Mouse (Mus musculus) intestine, embryonic 14.5 days (tissue): ENCODE measurements around the gene Mrvi1. TPM values are rescaled to one million over a fixed set of nuclear protein-coding genes. Genes with fewer than 3 reads are reported as not detected.

ENCODE experiments used
- ATAC-seq: fragments of 200-750 bp; cut with Nextera tagmentation; replicated peaks from 2 replicates; pipeline ENCODE4 v1.8.0; 2017; ENCODE audit warnings: low read depth, moderate number of reproducible peaks, moderate TSS enrichment, moderate library complexity; ENCODE audit not compliant: low FRiP score, low TSS enrichment
- DNase-seq: peaks from one replicate; pipeline ENCODE4 v3.0.0-alpha.2; 2018; ENCODE audit warnings: low spot score
- H3K27ac ChIP-seq: fragments of 300-500 bp; sonication (generic); 2 replicates; pipeline ENCODE4 v1.5.1; 2014; ENCODE audit warnings: low read depth, mild to moderate bottlenecking, control low read depth
- H3K27me3 ChIP-seq: fragments of 300-500 bp; sonication (generic); replicated peaks from 2 replicates; pipeline ENCODE4 v1.6.1; 2014; ENCODE audit warnings: low read length, control low read depth; ENCODE audit not compliant: control insufficient read depth, insufficient read depth
- H3K36me3 ChIP-seq: fragments of 300-500 bp; sonication (generic); 2 replicates; pipeline ENCODE4 v1.6.1; 2014; ENCODE audit warnings: low read length, control low read depth; ENCODE audit not compliant: control insufficient read depth, insufficient read depth
- H3K4me1 ChIP-seq: fragments of 300-500 bp; sonication (generic); replicated peaks from 2 replicates; pipeline ENCODE4 v1.6.1; 2014; ENCODE audit warnings: low read length, control low read depth, mixed read lengths; ENCODE audit not compliant: control insufficient read depth, insufficient read depth
- H3K4me2 ChIP-seq: fragments of 300-500 bp; sonication (generic); 2 replicates; pipeline ENCODE4 v1.6.1; 2014; ENCODE audit warnings: low read length
- H3K4me3 ChIP-seq: fragments of 300-500 bp; sonication (generic); 2 replicates; pipeline ENCODE4 v1.5.1; 2014; ENCODE audit warnings: low read depth, low read length, control low read depth, mixed read lengths
- H3K9ac ChIP-seq: fragments of 300-500 bp; sonication (generic); 2 replicates; pipeline ENCODE4 v1.6.1; 2014; ENCODE audit warnings: mild to moderate bottlenecking, low read length
- H3K9me3 ChIP-seq: fragments of 300-500 bp; sonication (generic); 2 replicates; pipeline ENCODE4 v1.6.1; 2016; ENCODE audit warnings: low read length, control low read depth; ENCODE audit not compliant: control insufficient read depth
- WGBS: fragments of 180-500 bp; shearing (Covaris S2); extraction: QIAGEN DNeasy Blood & Tissue Kit; methylation state at CpG from one replicate; pipeline ENCODE4 v1.1.7; 2014; 5-methylcytosine and 5-hydroxymethylcytosine counted together
- polyA plus RNA-seq: library from polyadenylated mRNA; unstranded; fragments of >200 nt; fragmentation: Nextera tagmentation; extraction: Ambion mirVana; gene quantifications from 2 replicates; pipeline ENCODE4 v1.2.1, GENCODE M21; 2014

The Mrvi1 gene
- 33.1 and 33.4 TPM in 2 replicates for polyA plus RNA-seq

- H3K4me3 ChIP-seq, result peak within 1 kb of the TSS; percentile 47
- peak within 1 kb of the TSS; percentile 95 for H3K27ac ChIP-seq
- DNase-seq (peak; percentile 80), ATAC-seq (peak; percentile 64)
- peak within 1 kb of the TSS; percentile 39 for H3K9ac ChIP-seq
- WGBS, result 23% methylated on average over 7 of the region's 7 CpGs
- peaks cover 44% of the 10 kb centered on the region for H3K4me1 ChIP-seq
- no peaks in the 10 kb centered on the region for H3K36me3 ChIP-seq
- H3K9me3 ChIP-seq, result no peaks in the 10 kb centered on the region
- no peaks in the 10 kb centered on the region for H3K27me3 ChIP-seq
- peak within 1 kb of the TSS; percentile 48 for H3K4me2 ChIP-seq
Observed at GRCm38 (mm10) chr7:110982053-110982705, at the start of gene Mrvi1. Gene Mrvi1 (minus strand): TSS chr7:110982461.

- H3K36me3 ChIP-seq, result peaks cover 36% of the 10 kb centered on the region
- H3K4me1 ChIP-seq, result peaks cover 13% of the 10 kb centered on the region
- H3K4me2 ChIP-seq, result peak overlapping the region; percentile 57
- H3K4me3 ChIP-seq, result peak overlapping the region; percentile 87
- peak; percentile 34; the same call in 1 of the 2 replicates for ATAC-seq
- WGBS, result under 1% methylated on average over 29 of the region's 29 CpGs
- H3K9ac ChIP-seq, result peak overlapping the region; percentile 69
- peak overlapping the region; percentile 94 for H3K27ac ChIP-seq
- no peaks in the 10 kb centered on the region for H3K9me3 ChIP-seq
- H3K27me3 ChIP-seq, result no peaks in the 10 kb centered on the region
- no peak for DNase-seq
Observed at GRCm38 (mm10) chr7:111029046-111029553, 46.8 kb upstream of the Mrvi1 start.

GRCm38 (mm10) chr7:111028281-111029045 is 46.2 kb upstream of the Mrvi1 start, which contains the start of gene Ctr9:
Gene Ctr9 (plus strand): TSS chr7:111028951.
- Histone ChIP-seq H3K27ac (peak within 1 kb of the TSS; percentile 94), H3K9me3 (no peaks in the 10 kb centered on the region), H3K4me3 (peak within 1 kb of the TSS; percentile 87), H3K36me3 (peaks cover 30% of the 10 kb centered on the region), H3K4me2 (peak within 1 kb of the TSS; percentile 57), H3K4me1 (peaks cover 16% of the 10 kb centered on the region), H3K27me3 (no peaks in the 10 kb centered on the region), H3K9ac (peak within 1 kb of the TSS; percentile 69)
- 6% methylated on average over 45 of the region's 45 CpGs for WGBS
- DNase-seq (peak; percentile 99), ATAC-seq (peak; percentile 95)

GRCm38 (mm10) chr7:111024912-111025311 is 42.7 kb upstream of the Mrvi1 start:
- Histone ChIP-seq H3K9ac (no peak overlapping the region), H3K27me3 (no peaks in the 10 kb centered on the region), H3K4me1 (peaks cover 12% of the 10 kb centered on the region), H3K9me3 (no peaks in the 10 kb centered on the region), H3K36me3 (no peaks in the 10 kb centered on the region), H3K4me2 (no peak overlapping the region), H3K4me3 (no peak overlapping the region), H3K27ac (no peak overlapping the region)
- ATAC-seq (no peak), DNase-seq (no peak)
- WGBS, result 59% methylated on average over 4 of the region's 4 CpGs

- H3K27me3 ChIP-seq, result no peaks in the 10 kb centered on the region
- ATAC-seq (no peak), DNase-seq (peak; percentile 63)
- H3K27ac ChIP-seq, result peak overlapping the region; percentile 34; the same call in 1 of the 2 replicates
- 32% methylated on average over 8 of the region's 8 CpGs for WGBS
- H3K9ac ChIP-seq, result no peak overlapping the region
- no peaks in the 10 kb centered on the region for H3K9me3 ChIP-seq
- peaks cover 7% of the 10 kb centered on the region for H3K4me1 ChIP-seq
- no peaks in the 10 kb centered on the region for H3K36me3 ChIP-seq
- H3K4me2 ChIP-seq, result no peak overlapping the region
- no peak overlapping the region for H3K4me3 ChIP-seq
Observed at GRCm38 (mm10) chr7:111024068-111024594, 41.9 kb upstream of the Mrvi1 start.

- H3K9ac ChIP-seq, result no peak overlapping the region
- no peaks in the 10 kb centered on the region for H3K9me3 ChIP-seq
- WGBS, result 67% methylated on average over 4 of the region's 4 CpGs
- no peak overlapping the region for H3K27ac ChIP-seq
- H3K4me1 ChIP-seq, result peaks cover 4% of the 10 kb centered on the region
- ATAC-seq, result no peak
- H3K36me3 ChIP-seq, result no peaks in the 10 kb centered on the region
- no peak for DNase-seq
- H3K4me3 ChIP-seq, result no peak overlapping the region
- H3K27me3 ChIP-seq, result no peaks in the 10 kb centered on the region
- H3K4me2 ChIP-seq, result no peak overlapping the region
Observed at GRCm38 (mm10) chr7:111020814-111021213, 38.6 kb upstream of the Mrvi1 start.

- 80% methylated on average over 3 of the region's 3 CpGs for WGBS
- no peaks in the 10 kb centered on the region for H3K27me3 ChIP-seq
- ATAC-seq (no peak), DNase-seq (no peak)
- H3K4me1 ChIP-seq, result no peaks in the 10 kb centered on the region
- H3K36me3 ChIP-seq, result no peaks in the 10 kb centered on the region
- no peak overlapping the region for H3K4me2 ChIP-seq
- no peaks in the 10 kb centered on the region for H3K9me3 ChIP-seq
- no peak overlapping the region for H3K4me3 ChIP-seq
- H3K9ac ChIP-seq, result no peak overlapping the region
- H3K27ac ChIP-seq, result no peak overlapping the region
Observed at GRCm38 (mm10) chr7:111016921-111017320, 34.7 kb upstream of the Mrvi1 start.

GRCm38 (mm10) chr7:111015731-111016130 is 33.5 kb upstream of the Mrvi1 start:
- DNase-seq (no peak), ATAC-seq (no peak)
- no peak overlapping the region for H3K27ac ChIP-seq
- H3K4me3 ChIP-seq, result no peak overlapping the region
- WGBS, result 56% methylated on average over 5 of the region's 5 CpGs
- no peaks in the 10 kb centered on the region for H3K4me1 ChIP-seq
- H3K36me3 ChIP-seq, result no peaks in the 10 kb centered on the region
- H3K4me2 ChIP-seq, result no peak overlapping the region
- no peak overlapping the region for H3K9ac ChIP-seq
- no peaks in the 10 kb centered on the region for H3K9me3 ChIP-seq
- no peaks in the 10 kb centered on the region for H3K27me3 ChIP-seq
